Mouse (Mus musculus) kidney, postnatal 0 days (tissue): Measurements from ENCODE around the gene Ccdc33. TPM values are rescaled to one million over a fixed set of nuclear protein-coding genes. Genes with fewer than 3 reads are reported as not detected.

Source experiments
- ATAC-seq: fragments of 200-750 bp; cut with Nextera tagmentation; replicated peaks from 2 replicates; pipeline ENCODE4 v1.8.0; 2017; ENCODE audit warnings: low read depth, moderate number of reproducible peaks, moderate TSS enrichment, moderate library complexity; ENCODE audit not compliant: low FRiP score
- DNase-seq: peaks from one replicate; pipeline ENCODE4 v3.0.0-alpha.2; 2016; ENCODE audit warnings: low spot score
- H3K27ac ChIP-seq: fragments of 300-500 bp; sonication (generic); 2 replicates; pipeline ENCODE4 v1.5.1; 2014; ENCODE audit warnings: mild to moderate bottlenecking
- H3K27me3 ChIP-seq: fragments of 300-500 bp; sonication (generic); 2 replicates; pipeline ENCODE4 v1.6.1; 2014; ENCODE audit warnings: low read length, mixed read lengths; ENCODE audit not compliant: insufficient read depth
- H3K36me3 ChIP-seq: fragments of 300-500 bp; sonication (generic); 2 replicates; pipeline ENCODE4 v1.6.1; 2014; ENCODE audit warnings: low read length, mixed read lengths; ENCODE audit not compliant: insufficient read depth
- H3K4me1 ChIP-seq: fragments of 300-500 bp; sonication (generic); replicated peaks from 2 replicates; pipeline ENCODE4 v1.6.1; 2014; ENCODE audit warnings: antibody characterized with exemption, low read length, mixed read lengths; ENCODE audit not compliant: insufficient read depth
- H3K4me2 ChIP-seq: fragments of 300-500 bp; sonication (generic); 2 replicates; pipeline ENCODE4 v1.6.1; 2014; ENCODE audit warnings: mild to moderate bottlenecking, low read length, moderate library complexity, mixed read lengths
- H3K4me3 ChIP-seq: fragments of 300-500 bp; sonication (generic); replicated peaks from 2 replicates; pipeline ENCODE4 v1.5.1; 2014; ENCODE audit warnings: low read depth, low read length
- H3K9ac ChIP-seq: fragments of 300-500 bp; sonication (generic); 2 replicates; pipeline ENCODE4 v1.6.1; 2014; ENCODE audit warnings: low read depth, low read length
- H3K9me3 ChIP-seq: fragments of 300-500 bp; sonication (generic); replicated peaks from 2 replicates; pipeline ENCODE4 v1.6.1; 2016; ENCODE audit warnings: low read length, inconsistent platforms, mixed read lengths
- CTCF ChIP-seq: IDR thresholded peaks from 2 replicates; pipeline ENCODE4 v1.5.1; 2016; ENCODE audit warnings: antibody characterized with exemption, low read depth, mild to moderate bottlenecking, moderate library complexity
- WGBS: fragments of 180-500 bp; shearing (Covaris S2); extraction: QIAGEN DNeasy Blood & Tissue Kit; methylation state at CpG from one replicate; pipeline ENCODE4 v1.1.7; 2014; 5-methylcytosine and 5-hydroxymethylcytosine counted together
- polyA plus RNA-seq: library from polyadenylated mRNA; unstranded; fragments of >200 nt; fragmentation: Nextera tagmentation; extraction: Ambion mirVana; gene quantifications from 2 replicates; pipeline ENCODE4 v1.2.1, GENCODE M21; 2015

Ccdc33 gene
- polyA plus RNA-seq, 1 experiment from 2014 or later, result 0.09 TPM

DNA sequence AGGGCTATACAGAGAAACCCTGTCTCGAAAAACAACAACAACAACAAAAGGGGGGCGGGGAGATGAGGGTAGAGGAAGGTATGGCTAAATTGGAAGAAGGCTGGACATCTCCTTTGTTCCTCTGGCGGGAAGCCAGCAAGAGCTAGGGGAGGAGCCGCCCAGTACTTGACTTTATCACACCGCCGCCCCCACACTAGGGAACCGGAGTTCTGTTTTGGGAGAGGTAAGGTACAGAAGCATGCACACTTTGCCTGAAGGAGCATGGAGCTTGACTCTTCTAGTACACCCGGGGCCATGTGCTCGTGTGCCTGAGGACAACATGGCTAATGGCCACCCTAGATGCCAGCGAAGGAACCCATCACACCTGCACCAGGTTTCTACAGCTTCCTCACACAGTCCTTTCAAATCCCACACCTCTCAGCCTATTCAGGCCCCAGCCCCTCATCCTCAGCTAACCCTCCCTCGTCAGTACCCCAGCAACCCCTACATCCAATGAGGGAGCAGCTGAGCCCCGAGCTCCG is 121.1 kb downstream of the Ccdc33 start:
- no peak for TF ChIP-seq CTCF
- 22% methylated on average over 13 of the region's 13 CpGs for WGBS

DNA sequence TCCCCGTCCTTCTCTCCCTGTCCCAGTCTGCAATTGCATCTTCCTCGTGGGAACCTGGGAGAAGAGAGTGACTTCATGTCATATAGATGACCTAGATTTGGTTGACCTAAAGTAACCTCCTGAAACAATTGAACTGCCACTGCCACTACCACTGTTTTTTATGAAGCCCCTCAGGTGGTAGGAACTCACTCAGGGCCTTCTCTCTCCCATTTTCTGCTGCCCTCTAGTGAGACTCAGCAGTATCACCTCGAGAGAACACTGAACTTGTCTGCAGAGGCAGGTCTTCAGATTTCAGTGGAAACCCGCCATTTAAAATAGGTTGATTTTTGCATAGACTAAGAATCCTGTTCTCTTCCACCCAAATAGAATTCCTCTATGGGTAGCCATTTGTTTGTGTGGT is 123.3 kb downstream of the Ccdc33 start:
- ATAC-seq (no peak), DNase-seq (peak; percentile 69)
- no peaks in the 10 kb centered on the region for H3K4me1 ChIP-seq
- H3K4me2 ChIP-seq, result no peak overlapping the region
- peak; percentile 73 for TF ChIP-seq CTCF
- no peak overlapping the region for H3K4me3 ChIP-seq
- peaks cover 4% of the 10 kb centered on the region; the same call in 1 of the 2 replicates for H3K27me3 ChIP-seq
- no peak overlapping the region for H3K9ac ChIP-seq
- no peaks in the 10 kb centered on the region for H3K36me3 ChIP-seq
- no peak overlapping the region for H3K27ac ChIP-seq
- H3K9me3 ChIP-seq, result no peaks in the 10 kb centered on the region
- 42% methylated on average over 4 of the region's 4 CpGs for WGBS

More for the DNA sequence above, 121.1 kb downstream of the Ccdc33 start:
- H3K4me2 ChIP-seq, result peak overlapping the region; percentile 57
- DNase-seq (no peak), ATAC-seq (0 out of 2 replicates have a peak, but pooled peaks have one; percentile 1)
- H3K4me1 ChIP-seq, result no peaks in the 10 kb centered on the region
- peaks cover 4% of the 10 kb centered on the region; the same call in 1 of the 2 replicates for H3K27me3 ChIP-seq
- H3K9ac ChIP-seq, result no peak overlapping the region
- no peaks in the 10 kb centered on the region for H3K36me3 ChIP-seq
- no peaks in the 10 kb centered on the region for H3K9me3 ChIP-seq
- H3K27ac ChIP-seq, result no peak overlapping the region
- H3K4me3 ChIP-seq, result no peak overlapping the region

DNA sequence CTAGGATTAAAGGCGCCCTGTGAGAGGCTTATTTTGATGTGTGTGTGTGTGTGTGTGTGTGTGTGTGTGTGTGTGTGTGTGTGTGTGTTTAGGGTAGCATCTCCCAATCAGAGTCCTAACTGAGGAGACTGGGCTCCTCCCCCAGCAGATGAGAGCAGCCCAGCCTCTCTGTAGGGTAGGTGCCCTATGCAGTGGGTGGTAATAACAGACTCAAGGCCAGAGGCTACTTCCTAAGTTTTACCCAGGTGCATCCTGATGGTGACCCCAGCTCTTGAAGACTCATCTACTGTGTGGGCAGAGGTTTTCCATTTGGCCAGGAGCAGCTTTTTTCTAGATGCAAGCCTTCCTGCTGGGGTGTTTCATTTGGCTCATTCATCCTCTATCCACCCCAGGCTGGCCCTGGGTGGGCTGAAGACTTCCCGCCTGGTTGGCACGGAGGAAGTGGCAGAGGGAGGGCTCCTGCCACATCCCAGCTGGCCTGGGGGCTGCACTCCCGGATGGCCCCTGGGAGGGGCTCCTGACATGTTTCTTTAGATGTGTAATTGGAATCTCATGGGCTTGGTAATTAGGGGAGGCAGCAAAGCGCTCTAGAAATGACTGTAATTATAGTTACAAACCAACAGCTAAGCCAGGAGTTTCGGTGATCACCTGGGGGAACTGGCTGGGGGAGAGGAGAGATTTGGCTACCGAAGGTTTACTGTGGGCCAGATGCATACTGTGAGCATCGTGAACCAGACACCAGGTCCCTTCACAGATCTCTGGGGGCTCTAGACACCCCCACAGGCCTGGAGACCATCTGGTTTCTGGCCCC is 125.6 kb downstream of the Ccdc33 start:
- Histone ChIP-seq H3K36me3 (no peaks in the 10 kb centered on the region), H3K27ac (no peak overlapping the region), H3K9ac (no peak overlapping the region), H3K9me3 (no peaks in the 10 kb centered on the region), H3K4me3 (no peak overlapping the region), H3K27me3 (peaks cover 4% of the 10 kb centered on the region; the same call in 1 of the 2 replicates), H3K4me2 (no peak overlapping the region), H3K4me1 (no peaks in the 10 kb centered on the region)
- no peak for TF ChIP-seq CTCF
- ATAC-seq (no peak), DNase-seq (no peak)
- WGBS, result 29% methylated on average over 8 of the region's 8 CpGs

DNA sequence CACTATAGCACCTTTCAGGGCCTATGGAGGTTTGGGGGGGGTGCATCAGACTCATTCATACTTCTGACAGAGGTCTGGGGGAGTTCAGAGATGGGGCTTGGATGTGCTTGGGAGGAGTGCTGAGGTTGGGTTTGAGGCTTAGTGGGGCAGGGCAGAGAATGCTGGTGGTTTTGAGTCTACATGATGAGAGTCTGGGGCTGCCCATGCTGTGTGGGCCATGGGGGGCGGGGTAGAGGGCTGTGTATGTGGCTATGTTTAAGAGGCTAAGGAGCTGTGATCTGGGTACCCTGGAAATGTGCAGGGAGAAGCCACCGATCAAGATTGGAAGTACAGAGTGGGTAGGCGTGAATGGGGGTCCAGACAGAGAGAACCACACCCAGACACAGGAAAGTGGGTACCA is 126.6 kb downstream of the Ccdc33 start:
- Histone ChIP-seq H3K36me3 (no peaks in the 10 kb centered on the region), H3K9ac (no peak overlapping the region), H3K27me3 (peaks cover 4% of the 10 kb centered on the region; the same call in 1 of the 2 replicates), H3K4me2 (no peak overlapping the region), H3K4me1 (0 out of 2 replicates have a peak, but pooled peaks cover 3% of the 10 kb centered on the region), H3K4me3 (no peak overlapping the region), H3K27ac (no peak overlapping the region), H3K9me3 (no peaks in the 10 kb centered on the region)
- TF ChIP-seq CTCF, result no peak
- WGBS, result 98% methylated on average over 3 of the region's 3 CpGs
- ATAC-seq (no peak), DNase-seq (no peak)

DNA sequence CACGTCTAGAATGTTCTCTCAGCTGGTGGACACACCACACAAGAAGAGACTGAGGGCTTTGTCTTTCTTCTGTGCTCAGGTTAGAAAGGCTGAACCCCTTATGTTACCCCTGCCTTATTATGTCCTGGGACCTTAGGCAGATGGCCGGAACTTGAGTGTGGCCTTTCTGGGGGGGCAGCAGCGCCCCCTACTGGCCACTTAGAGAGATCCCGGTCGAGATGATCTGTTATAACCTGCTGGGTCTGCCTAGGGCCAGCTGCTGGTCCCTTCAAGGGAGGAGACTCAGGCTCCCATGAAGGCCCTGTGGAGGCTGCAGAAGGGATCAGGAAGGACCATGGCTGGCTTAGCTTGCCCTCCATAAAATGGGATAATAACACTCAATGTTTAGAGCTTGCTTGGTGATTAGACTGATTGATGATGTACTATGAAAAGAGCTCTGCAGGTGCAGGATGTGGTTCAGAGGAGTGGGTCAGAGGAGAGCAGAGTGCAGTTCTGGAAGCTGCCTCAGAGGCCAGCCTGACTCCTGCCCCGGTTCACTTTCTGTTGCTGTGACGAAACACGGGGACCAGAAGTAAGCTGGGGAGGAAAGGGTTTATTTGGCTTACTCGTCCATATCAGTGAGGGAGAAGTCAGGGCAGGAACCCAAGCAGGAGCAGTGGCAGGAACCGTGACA is 128.0 kb downstream of the Ccdc33 start:
- Histone ChIP-seq H3K27me3 (no peaks in the 10 kb centered on the region), H3K9me3 (no peaks in the 10 kb centered on the region), H3K36me3 (no peaks in the 10 kb centered on the region), H3K4me3 (no peak overlapping the region), H3K4me1 (0 out of 2 replicates have a peak, but pooled peaks cover 3% of the 10 kb centered on the region), H3K4me2 (no peak overlapping the region), H3K9ac (no peak overlapping the region), H3K27ac (no peak overlapping the region)
- 23% methylated on average over 10 of the region's 10 CpGs for WGBS
- peak; percentile 65 for DNase-seq
- no peak; the same call in 1 of the 2 replicates for ATAC-seq
- peak; percentile 79 for TF ChIP-seq CTCF

DNA sequence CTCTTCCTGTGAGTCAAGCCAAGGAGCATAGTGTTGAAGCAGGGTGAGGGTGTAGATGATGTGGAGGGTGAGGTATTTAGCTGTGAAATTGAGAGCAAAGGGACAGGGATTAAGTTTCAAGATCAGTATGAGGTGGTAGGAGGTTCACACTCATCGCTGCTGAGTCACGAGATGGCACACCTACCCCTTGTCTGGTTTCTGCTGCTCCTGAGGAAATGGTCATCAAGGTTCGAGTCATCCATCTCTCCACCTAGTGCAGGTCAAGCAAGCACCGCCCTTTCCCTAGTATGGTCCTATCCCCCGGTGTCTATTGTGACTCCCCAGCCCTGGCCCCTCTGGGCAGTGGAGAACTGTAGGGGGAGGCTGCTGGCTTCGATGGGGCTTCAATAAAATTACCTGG is 129.3 kb downstream of the Ccdc33 start:
- H3K27ac ChIP-seq, result no peak overlapping the region
- WGBS, result 64% methylated on average over 6 of the region's 6 CpGs
- DNase-seq, result no peak
- no peaks in the 10 kb centered on the region for H3K9me3 ChIP-seq
- no peak for TF ChIP-seq CTCF
- H3K27me3 ChIP-seq, result no peaks in the 10 kb centered on the region
- no peak overlapping the region for H3K9ac ChIP-seq
- H3K36me3 ChIP-seq, result no peaks in the 10 kb centered on the region
- ATAC-seq, result no peak
- H3K4me3 ChIP-seq, result no peak overlapping the region
- no peak overlapping the region for H3K4me2 ChIP-seq
- H3K4me1 ChIP-seq, result 0 out of 2 replicates have a peak, but pooled peaks cover 3% of the 10 kb centered on the region
